Mouse (Mus musculus) subcutaneous adipose tissue, adult 2 months (tissue): Measurements from ENCODE around the gene Necap1. TPM values are rescaled to one million over a fixed set of nuclear protein-coding genes. Genes with fewer than 3 reads are reported as not detected.

Experiments used
- polyA plus RNA-seq: library from polyadenylated mRNA; depleted of rRNA; stranded (reverse); fragments of >200 nt; gene quantifications from 2 replicates; pipeline ENCODE4 v1.2.3, GENCODE M21; 2012; ENCODE audit warnings: low replicate concordance; rRNA removed

Necap1 gene
- polyA plus RNA-seq = 19.9 and 23.6 TPM in 2 replicates

DNA sequence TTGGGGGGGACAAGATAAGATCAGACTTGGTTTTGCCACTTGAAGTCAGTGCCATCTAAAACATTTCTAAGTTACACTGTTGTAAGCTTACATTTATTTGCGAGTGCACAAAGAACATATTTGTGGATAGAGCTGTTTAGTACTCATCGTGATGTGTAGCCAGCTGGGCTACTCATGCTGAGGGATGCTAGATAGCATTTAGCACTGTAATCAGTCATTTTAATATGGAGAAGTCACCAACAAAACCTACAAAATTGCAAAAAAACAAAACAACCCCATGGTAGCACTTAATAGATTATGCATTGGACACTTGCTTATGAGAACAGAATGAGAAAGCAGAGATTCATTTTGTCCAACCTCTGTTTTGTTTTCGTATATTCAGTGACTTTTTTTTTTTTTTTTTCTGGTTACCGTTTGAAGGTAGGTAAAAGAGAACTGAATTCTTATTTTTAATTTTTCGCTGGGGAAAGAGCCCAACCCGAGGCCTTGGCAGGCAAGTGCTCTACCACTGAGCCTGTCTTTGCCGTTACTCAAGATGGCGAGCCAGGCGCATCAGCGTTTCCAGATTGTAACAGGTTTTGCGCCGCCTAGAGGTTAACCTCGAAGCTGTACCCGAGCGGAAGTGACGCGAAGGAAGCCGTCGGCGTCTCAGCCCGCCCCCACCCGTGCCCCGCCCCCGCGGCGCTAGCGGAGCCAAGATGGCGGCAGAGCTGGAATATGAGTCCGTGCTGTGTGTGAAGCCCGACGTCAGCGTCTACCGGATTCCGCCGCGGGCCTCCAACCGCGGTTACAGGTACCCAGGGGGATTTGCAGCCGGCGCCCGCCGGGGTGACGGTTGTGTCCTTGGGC, at the start of gene Necap1:
Necap1 (plus strand) TSS at position 604 of the 849 bp plus-strand sequence.

GRCm38 (mm10) chr6:122855955-122856354, 18.3 kb upstream of the Necap1 start, which contains the start of gene C3ar1:
Gene C3ar1 (minus strand): TSS chr6:122856161.

DNA sequence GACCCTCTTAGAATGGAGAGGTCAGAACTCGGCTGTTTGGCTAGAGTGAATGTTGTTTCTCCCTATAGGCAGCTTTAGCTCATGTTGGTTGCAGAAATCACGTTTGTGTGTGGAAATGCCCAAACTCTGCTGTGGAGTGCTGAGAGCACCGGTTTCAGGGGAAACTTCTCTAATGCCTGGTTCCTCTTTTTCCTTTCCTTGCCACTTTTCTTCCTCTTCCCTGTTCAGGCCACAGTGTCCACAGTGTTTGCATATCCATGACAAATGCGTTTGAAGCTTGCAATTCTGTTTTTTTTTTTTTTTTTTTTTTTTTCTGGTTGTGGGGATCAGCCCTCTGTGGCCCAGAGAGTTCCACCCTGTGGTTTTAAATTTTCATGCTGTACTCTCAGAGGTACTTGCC, 47.2 kb downstream of the Necap1 start, which contains the start of gene Clec4a1:
Clec4a1 (plus strand) TSS at position 398 of the 400 bp plus-strand sequence.

Other genes starting within 250 kb of the Necap1 start
- gene Dppa3, start 248.1 kb upstream of the Necap1 start, polyA plus RNA-seq = not detected in 2 replicates
- 0.50 TPM in 1 of 2 replicates, not detected in the other for gene Nanog, start 167.0 kb upstream of the Necap1 start, polyA plus RNA-seq
- gene Slc2a3, start 72.8 kb upstream of the Necap1 start, polyA plus RNA-seq = 2.0 and 10.3 TPM in 2 replicates
- gene Foxj2, start 54.6 kb upstream of the Necap1 start, polyA plus RNA-seq = 10.9 and 17.5 TPM in 2 replicates
- 11.0 and 17.3 TPM in 2 replicates for gene C3ar1, start 18.3 kb upstream of the Necap1 start, polyA plus RNA-seq
- 8.4 and 10.1 TPM in 2 replicates for gene Clec4a1, start 47.4 kb downstream of the Necap1 start, polyA plus RNA-seq
- 4.3 and 4.5 TPM in 2 replicates for gene Clec4a3, start 78.0 kb downstream of the Necap1 start, polyA plus RNA-seq
- not detected in 2 replicates for gene Clec4a4, start 115.9 kb downstream of the Necap1 start, polyA plus RNA-seq
- gene Clec4b1, start 175.5 kb downstream of the Necap1 start, polyA plus RNA-seq = 6.3 and 6.9 TPM in 2 replicates
- gene Clec4a2, start 232.0 kb downstream of the Necap1 start, polyA plus RNA-seq = 5.0 and 12.0 TPM in 2 replicates